In genomic region chr3:123163192-123163523, GRCm38 (mm10) we compare ENCODE assay signal across 15 mouse cellular contexts.
A peak's percentile ranks its signal among the peaks of the same experiment; 100 is the strongest.
DNase-seq lines count a peak whose midpoint lies in the region; ATAC-seq lines count a peak whose summit lies in the region.
"Had no signal": no experiment of that assay in that cellular context is flagged by ENCODE, and none has a peak within 500 bp of the region (broad histone marks: within the 10 kb centered on the region; RNA-seq: fewer than 3 reads in every experiment).

No protein-coding gene starts in this region.

- H3K9me3 ChIP-seq in hindbrain, embryonic 11.5 days (ENCODE audit: control insufficient read depth, low read length), result no peaks in the 10 kb centered on the region
- no peaks in the 10 kb centered on the region for H3K9me3 ChIP-seq in hindbrain, embryonic 14.5 days (ENCODE audit: control insufficient read depth, low read length)
- no peaks in the 10 kb centered on the region for H3K9me3 ChIP-seq in embryonic facial prominence, embryonic 11.5 days (replicated peaks; ENCODE audit: control insufficient read depth, low read length)
- no peaks in the 10 kb centered on the region for H3K9me3 ChIP-seq in neural tube, embryonic 12.5 days
- H3K9me3 ChIP-seq: embryonic facial prominence, embryonic 13.5 days; liver, embryonic 12.5 days; midbrain, embryonic 15.5 days had no signal

- peak; percentile 13 for DNase-seq in embryo, embryonic 9.5 days (ENCODE audit: extremely low spot score)
- no peak for DNase-seq in embryo, embryonic 11 days
- no peak for DNase-seq in hindbrain, embryonic 11.5 days (ENCODE audit: low spot score)
- DNase-seq in hindbrain, embryonic 14.5 days (ENCODE audit: low spot score), result no peak
- peak; percentile 29 for DNase-seq in embryonic facial prominence, embryonic 11.5 days (ENCODE audit: low spot score)
- no peak for DNase-seq in thymus, postnatal 25 days
- DNase-seq in frontal cortex, postnatal 10 days (ENCODE audit: low spot score in 2 of 2), result no peak
- DNase-seq: cerebellum, adult 11-12 months; kidney, postnatal 10 days had no signal

- 57% methylated on average over 4 of the region's 4 CpGs for WGBS in hindbrain, embryonic 11.5 days
- 54% methylated on average over 4 of the region's 4 CpGs for WGBS in hindbrain, embryonic 14.5 days
- 44% methylated on average over 4 of the region's 4 CpGs for WGBS in embryonic facial prominence, embryonic 11.5 days
- WGBS in neural tube, embryonic 12.5 days, result 36% methylated on average over 4 of the region's 4 CpGs

- H3K27ac ChIP-seq in hindbrain, embryonic 11.5 days (ENCODE audit: low read depth, low read length), result no peak overlapping the region
- no peak overlapping the region for H3K27ac ChIP-seq in hindbrain, embryonic 14.5 days
- H3K27ac ChIP-seq in embryonic facial prominence, embryonic 11.5 days (replicated peaks; ENCODE audit: low read depth, low read length), result no peak overlapping the region
- no peak overlapping the region for H3K27ac ChIP-seq in neural tube, embryonic 12.5 days
- H3K27ac ChIP-seq: embryonic facial prominence, embryonic 13.5 days; left cerebral cortex, adult 2 months; liver, embryonic 12.5 days; midbrain, embryonic 15.5 days had no signal

- no peak overlapping the region for H3K9ac ChIP-seq in hindbrain, embryonic 11.5 days (ENCODE audit: low read depth, low read length)
- H3K9ac ChIP-seq in hindbrain, embryonic 14.5 days, result no peak overlapping the region
- no peak overlapping the region for H3K9ac ChIP-seq in embryonic facial prominence, embryonic 11.5 days (replicated peaks; ENCODE audit: low read length)
- H3K9ac ChIP-seq in neural tube, embryonic 12.5 days, result no peak overlapping the region
- H3K9ac ChIP-seq: embryonic facial prominence, embryonic 13.5 days; liver, embryonic 12.5 days; midbrain, embryonic 15.5 days had no signal

- peak; percentile 43; the same call in 1 of the 2 replicates for ATAC-seq in hindbrain, embryonic 11.5 days (ENCODE audit: low FRiP score)
- ATAC-seq in hindbrain, embryonic 14.5 days (ENCODE audit: low FRiP score), result no peak
- no peak for ATAC-seq in embryonic facial prominence, embryonic 11.5 days (replicated peaks; ENCODE audit: insufficient number of reproducible peaks, low FRiP score, low TSS enrichment, low read depth)
- peak; percentile 33; the same call in 1 of the 2 replicates for ATAC-seq in neural tube, embryonic 12.5 days (ENCODE audit: low FRiP score, low read depth)
- ATAC-seq: forebrain, embryonic 14.5 days; liver, embryonic 12.5 days; midbrain, embryonic 15.5 days had no signal

- no peaks in the 10 kb centered on the region for H3K27me3 ChIP-seq in hindbrain, embryonic 11.5 days (ENCODE audit: control insufficient read depth, insufficient read depth, low read length)
- H3K27me3 ChIP-seq in hindbrain, embryonic 14.5 days (ENCODE audit: control insufficient read depth, insufficient read depth, low read length), result no peaks in the 10 kb centered on the region
- H3K27me3 ChIP-seq in embryonic facial prominence, embryonic 11.5 days (ENCODE audit: control insufficient read depth, insufficient read depth, low read length), result no peaks in the 10 kb centered on the region
- H3K27me3 ChIP-seq in neural tube, embryonic 12.5 days (replicated peaks), result no peaks in the 10 kb centered on the region
- H3K27me3 ChIP-seq: embryonic facial prominence, embryonic 13.5 days; liver, embryonic 12.5 days; midbrain, embryonic 15.5 days had no signal

- H3K36me3 ChIP-seq in hindbrain, embryonic 11.5 days (ENCODE audit: control insufficient read depth, insufficient read depth, low read length), result no peaks in the 10 kb centered on the region
- no peaks in the 10 kb centered on the region for H3K36me3 ChIP-seq in hindbrain, embryonic 14.5 days (replicated peaks; ENCODE audit: control insufficient read depth, insufficient read depth)
- H3K36me3 ChIP-seq in embryonic facial prominence, embryonic 11.5 days (replicated peaks; ENCODE audit: control insufficient read depth, insufficient read depth, low read depth, low read length), result no peaks in the 10 kb centered on the region
- no peaks in the 10 kb centered on the region for H3K36me3 ChIP-seq in neural tube, embryonic 12.5 days
- H3K36me3 ChIP-seq: embryonic facial prominence, embryonic 13.5 days; liver, embryonic 12.5 days; midbrain, embryonic 15.5 days had no signal

- no peak overlapping the region for H3K4me2 ChIP-seq in hindbrain, embryonic 11.5 days (replicated peaks; ENCODE audit: low read depth, low read length)
- no peak overlapping the region for H3K4me2 ChIP-seq in hindbrain, embryonic 14.5 days (replicated peaks)
- H3K4me2 ChIP-seq in embryonic facial prominence, embryonic 11.5 days (ENCODE audit: low read depth, low read length), result no peak overlapping the region
- H3K4me2 ChIP-seq in neural tube, embryonic 12.5 days (replicated peaks), result no peak overlapping the region
- H3K4me2 ChIP-seq: embryonic facial prominence, embryonic 13.5 days; liver, embryonic 12.5 days; midbrain, embryonic 15.5 days had no signal

- no peak overlapping the region for H3K4me3 ChIP-seq in hindbrain, embryonic 11.5 days (ENCODE audit: low read depth, low read length)
- no peak overlapping the region for H3K4me3 ChIP-seq in hindbrain, embryonic 14.5 days (replicated peaks; ENCODE audit: low read length)
- H3K4me3 ChIP-seq in embryonic facial prominence, embryonic 11.5 days (ENCODE audit: low read depth, low read length), result no peak overlapping the region
- H3K4me3 ChIP-seq in neural tube, embryonic 12.5 days, result no peak overlapping the region
- H3K4me3 ChIP-seq: embryonic facial prominence, embryonic 13.5 days; left cerebral cortex, adult 2 months; liver, embryonic 12.5 days; midbrain, embryonic 15.5 days had no signal

- no peaks in the 10 kb centered on the region; the same call in 1 of the 2 replicates for H3K4me1 ChIP-seq in hindbrain, embryonic 11.5 days (replicated peaks; ENCODE audit: control insufficient read depth, insufficient read depth, low read length)
- no peaks in the 10 kb centered on the region for H3K4me1 ChIP-seq in hindbrain, embryonic 14.5 days (replicated peaks; ENCODE audit: control insufficient read depth, insufficient read depth, low read length)
- H3K4me1 ChIP-seq in embryonic facial prominence, embryonic 11.5 days (ENCODE audit: control insufficient read depth, insufficient read depth, low read length), result no peaks in the 10 kb centered on the region; the same call in 1 of the 2 replicates
- peaks cover 5% of the 10 kb centered on the region for H3K4me1 ChIP-seq in neural tube, embryonic 12.5 days
- H3K4me1 ChIP-seq: liver, embryonic 12.5 days had no signal

Comparison
In these comparisons a context has a peak if more than half of its experiments do, and no peak if none do; other contexts are left out.
1. DNase-seq: peak in embryo, embryonic 9.5 days (single experiment) and embryonic facial prominence, embryonic 11.5 days (single experiment); none in embryo, embryonic 11 days (single experiment), hindbrain, embryonic 11.5 days (single experiment), hindbrain, embryonic 14.5 days (single experiment), thymus, postnatal 25 days (single experiment) and frontal cortex, postnatal 10 days (0 of 2).
2. ATAC-seq: peak in hindbrain, embryonic 11.5 days (single experiment) and neural tube, embryonic 12.5 days (single experiment); none in hindbrain, embryonic 14.5 days (single experiment) and embryonic facial prominence, embryonic 11.5 days (single experiment).